Mouse (Mus musculus) bone marrow, adult 2 months (tissue): ENCODE data around the gene Nrxn1.

Source experiments
- CTCF ChIP-seq: fragments of 200-500 bp; IDR thresholded peaks from 2 replicates; pipeline ENCODE4 v1.5.1; 2011; ENCODE audit warnings: low read length, control low read depth; ENCODE audit not compliant: control insufficient read depth, insufficient read depth
- POLR2A ChIP-seq: fragments of 200-500 bp; IDR thresholded peaks from 2 replicates; pipeline ENCODE4 v1.6.1; 2011; ENCODE audit warnings: low read depth, mild to moderate bottlenecking, control low read depth, low read length, borderline replicate concordance; ENCODE audit not compliant: control insufficient read depth

DNA sequence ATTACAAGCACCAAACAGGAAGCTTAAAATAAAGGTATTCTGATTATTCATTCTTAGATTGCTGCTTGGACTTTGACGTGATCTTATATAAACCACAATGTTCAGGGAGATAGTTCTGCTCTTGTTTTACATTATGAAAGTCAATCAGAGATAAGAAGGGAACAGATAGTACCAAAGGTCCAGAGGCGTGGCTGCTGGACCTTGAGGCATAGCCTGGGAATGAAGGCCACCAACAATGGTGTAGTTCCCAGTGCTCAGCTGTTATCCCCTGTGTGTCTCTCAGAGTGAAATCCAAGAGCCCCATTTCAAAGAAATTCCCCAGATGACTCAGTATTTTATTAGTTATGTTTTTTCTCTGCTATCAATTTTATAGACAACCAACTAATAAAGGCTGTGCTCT lies 294.2 kb downstream of the Nrxn1 start:
- TF ChIP-seq CTCF, result no peak
- TF ChIP-seq POLR2A, result no peak
